Mouse (Mus musculus) neural tube, embryonic 15.5 days (tissue): Measurements from ENCODE around the gene Nr1h2. TPM values are rescaled to one million over a fixed set of nuclear protein-coding genes. Genes with fewer than 3 reads are reported as not detected.

Experiments
- ATAC-seq: fragments of 200-750 bp; cut with Nextera tagmentation; 2 replicates; pipeline ENCODE4 v1.8.0; 2017; ENCODE audit warnings: mild to moderate bottlenecking, moderate TSS enrichment, moderate library complexity; ENCODE audit not compliant: low FRiP score
- H3K27ac ChIP-seq: fragments of 300-500 bp; sonication (generic); replicated peaks from 2 replicates; pipeline ENCODE4 v1.5.1; 2015; ENCODE audit warnings: mild to moderate bottlenecking, inconsistent platforms
- H3K27me3 ChIP-seq: fragments of 300-500 bp; sonication (generic); replicated peaks from 2 replicates; pipeline ENCODE4 v1.6.1; 2015; ENCODE audit warnings: inconsistent platforms
- H3K36me3 ChIP-seq: fragments of 300-500 bp; sonication (generic); 2 replicates; pipeline ENCODE4 v1.6.1; 2015; ENCODE audit warnings: inconsistent platforms
- H3K4me1 ChIP-seq: fragments of 300-500 bp; sonication (generic); 2 replicates; pipeline ENCODE4 v1.6.1; 2015; ENCODE audit warnings: inconsistent platforms
- H3K4me2 ChIP-seq: fragments of 300-500 bp; sonication (generic); 2 replicates; pipeline ENCODE4 v1.6.1; 2015; ENCODE audit warnings: inconsistent platforms, mild to moderate bottlenecking, moderate library complexity
- H3K4me3 ChIP-seq: fragments of 300-500 bp; sonication (generic); replicated peaks from 2 replicates; pipeline ENCODE4 v1.5.1; 2015; ENCODE audit warnings: mild to moderate bottlenecking, inconsistent platforms
- H3K9ac ChIP-seq: fragments of 300-500 bp; sonication (generic); replicated peaks from 2 replicates; pipeline ENCODE4 v1.6.1; 2015; ENCODE audit warnings: mild to moderate bottlenecking, inconsistent platforms
- H3K9me3 ChIP-seq: fragments of 300-500 bp; sonication (generic); replicated peaks from 2 replicates; pipeline ENCODE4 v1.6.1; 2016; ENCODE audit warnings: inconsistent platforms
- WGBS: fragments of 180-500 bp; shearing (Covaris S2); methylation state at CpG from one replicate; pipeline ENCODE4 v1.1.7; 2015; ENCODE audit warnings: mixed read lengths; 5-methylcytosine and 5-hydroxymethylcytosine counted together
- polyA plus RNA-seq: library from polyadenylated mRNA; unstranded; fragments of >200 nt; fragmentation: Nextera tagmentation; extraction: Ambion mirVana; gene quantifications from 2 replicates; pipeline ENCODE4 v1.2.1, GENCODE M21; 2015

Gene Nr1h2
- polyA plus RNA-seq, 1 experiment from 2014 or later = 54.0 TPM

DNA sequence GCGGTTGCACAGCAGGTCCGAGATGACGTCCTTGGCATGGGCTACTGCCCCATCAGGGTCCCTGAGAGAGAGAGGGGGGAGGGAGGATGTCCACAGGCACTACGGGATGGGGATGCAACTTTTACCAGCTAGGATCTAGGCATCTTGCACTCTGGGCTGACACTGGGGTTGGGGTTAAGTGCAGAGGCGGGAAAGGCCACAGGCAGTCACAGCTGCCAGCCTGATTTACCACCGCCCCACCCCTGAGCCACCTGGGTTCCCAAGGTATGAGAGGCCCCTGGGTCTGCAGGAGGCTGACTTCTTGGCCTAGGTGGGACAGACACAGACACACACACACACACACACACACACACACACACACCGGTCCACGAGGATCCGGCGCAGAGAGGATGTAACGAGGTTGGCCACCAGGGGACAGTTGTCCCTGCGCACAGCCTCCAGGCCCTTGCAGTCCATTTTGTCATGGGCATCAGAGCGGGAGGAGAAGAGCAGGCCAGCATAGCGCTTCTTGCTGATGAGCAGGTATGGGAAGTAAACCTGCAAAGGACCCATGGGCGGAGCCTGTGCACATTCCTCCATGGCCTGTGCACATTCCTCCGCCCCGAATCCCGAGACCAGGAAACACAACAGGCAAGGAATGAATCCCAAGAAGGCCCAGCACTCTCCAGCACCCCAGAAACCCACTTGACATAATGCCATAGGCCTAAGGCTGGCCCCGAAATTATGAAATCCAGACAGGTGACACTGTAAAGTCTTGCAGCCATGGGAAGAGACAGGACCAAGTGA is 18.9 kb downstream of the Nr1h2 start:
- H3K36me3 ChIP-seq = peaks cover 7% of the 10 kb centered on the region
- H3K27ac ChIP-seq = no peak overlapping the region
- WGBS = 88% methylated on average over 19 of the region's 19 CpGs

DNA sequence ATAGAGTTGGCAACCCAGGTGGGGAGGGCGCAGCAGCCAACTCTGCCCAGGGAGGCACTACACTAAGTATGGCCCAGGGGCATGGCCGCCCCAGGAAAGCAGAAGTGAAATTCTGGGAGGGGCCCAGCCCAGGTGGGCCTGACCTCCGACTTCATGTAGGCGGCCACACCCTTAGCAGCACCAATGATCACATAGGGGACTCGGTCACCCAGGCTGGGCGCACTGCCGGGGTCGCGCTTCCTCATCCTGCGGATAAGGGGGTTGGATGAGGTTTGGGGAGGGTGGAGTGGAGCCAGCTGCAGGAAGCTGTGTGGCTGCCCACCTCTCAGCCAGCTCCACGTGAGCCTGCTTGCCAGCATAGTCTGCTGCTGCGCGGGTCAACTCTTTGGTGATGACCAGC is 19.5 kb downstream of the Nr1h2 start:
- Histone ChIP-seq H3K27me3 (peaks cover 8% of the 10 kb centered on the region), H3K4me1 (no peaks in the 10 kb centered on the region), H3K9me3 (no peaks in the 10 kb centered on the region), H3K4me3 (no peak overlapping the region), H3K9ac (no peak overlapping the region), H3K36me3 (peaks cover 7% of the 10 kb centered on the region), H3K4me2 (no peak overlapping the region), H3K27ac (no peak overlapping the region)
- ATAC-seq = no peak
- WGBS = 93% methylated on average over 13 of the region's 13 CpGs

More for the DNA sequence above, 18.9 kb downstream of the Nr1h2 start:
- no peak for ATAC-seq
- no peak overlapping the region for H3K9ac ChIP-seq
- H3K27me3 ChIP-seq = peaks cover 5% of the 10 kb centered on the region; the same call in 1 of the 2 replicates
- no peak overlapping the region for H3K4me3 ChIP-seq
- H3K4me1 ChIP-seq = no peaks in the 10 kb centered on the region
- no peak overlapping the region for H3K4me2 ChIP-seq
- no peaks in the 10 kb centered on the region for H3K9me3 ChIP-seq

DNA sequence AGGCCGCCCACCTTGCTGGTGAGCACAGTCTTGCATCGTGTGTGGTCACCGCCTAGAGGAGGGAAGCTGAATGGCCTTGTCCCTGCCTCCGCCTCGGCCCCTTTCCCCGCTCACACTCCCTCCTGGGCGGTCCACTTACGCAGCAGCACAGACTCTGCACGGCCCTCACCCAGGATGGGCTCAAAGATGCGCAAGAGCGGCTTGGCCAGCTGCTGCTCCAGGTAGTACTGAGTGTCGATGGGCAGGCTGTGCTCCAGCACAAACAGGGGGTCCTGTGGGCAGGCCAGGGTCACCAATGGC is 20.1 kb downstream of the Nr1h2 start:
- Histone ChIP-seq H3K9ac (no peak overlapping the region), H3K4me1 (no peaks in the 10 kb centered on the region), H3K4me2 (no peak overlapping the region), H3K27me3 (peaks cover 13% of the 10 kb centered on the region), H3K9me3 (no peaks in the 10 kb centered on the region), H3K27ac (no peak overlapping the region), H3K4me3 (no peak overlapping the region), H3K36me3 (peaks cover 7% of the 10 kb centered on the region)
- 79% methylated on average over 12 of the region's 12 CpGs for WGBS
- ATAC-seq = no peak

DNA sequence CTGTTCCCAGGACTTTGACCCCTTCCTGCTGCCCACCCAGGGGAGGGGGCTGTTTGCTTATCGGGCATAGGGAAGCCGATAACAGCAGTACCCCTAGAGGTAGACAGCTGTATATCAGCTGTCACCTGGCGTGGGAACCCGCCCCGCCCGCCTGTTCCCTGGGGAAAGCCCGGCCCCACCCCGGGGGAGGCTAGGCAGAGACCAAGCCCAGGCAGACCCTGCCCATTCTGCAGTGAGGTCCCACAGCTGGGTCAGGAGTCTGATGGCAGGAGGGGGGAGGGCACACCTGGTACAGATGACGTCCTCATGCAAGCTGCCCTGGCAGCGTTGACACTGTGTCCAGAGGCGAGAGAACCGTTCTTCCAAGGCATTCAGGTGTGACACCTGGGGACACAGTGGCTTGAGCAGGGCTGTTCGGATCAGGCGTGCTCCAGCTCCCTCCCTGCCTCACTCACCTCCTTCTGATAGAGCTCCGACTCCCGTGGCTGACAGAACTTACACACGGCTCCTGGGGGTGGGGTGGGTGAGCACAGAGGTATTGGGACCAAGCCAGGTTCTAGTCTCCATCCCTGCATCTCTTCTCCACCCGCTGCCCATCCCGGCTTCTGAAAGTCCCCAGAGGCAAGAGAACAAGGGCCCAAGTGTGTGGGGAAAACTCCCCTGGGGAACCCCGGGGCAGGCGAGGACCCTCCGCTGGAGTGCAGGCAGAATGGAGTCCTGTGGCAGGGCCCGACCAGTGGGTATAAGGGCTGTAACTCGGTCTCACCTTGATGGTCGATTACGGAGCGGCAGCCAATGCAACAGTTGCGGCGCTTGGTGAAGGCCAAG is 20.6 kb downstream of the Nr1h2 start:
- Histone ChIP-seq H3K4me2 (no peak overlapping the region), H3K4me3 (no peak overlapping the region), H3K4me1 (peaks cover under 1% of the 10 kb centered on the region), H3K9ac (no peak overlapping the region), H3K36me3 (peaks cover 7% of the 10 kb centered on the region), H3K9me3 (no peaks in the 10 kb centered on the region), H3K27me3 (peaks cover 19% of the 10 kb centered on the region), H3K27ac (no peak overlapping the region)
- ATAC-seq = no peak
- WGBS = 89% methylated on average over 29 of the region's 29 CpGs

DNA sequence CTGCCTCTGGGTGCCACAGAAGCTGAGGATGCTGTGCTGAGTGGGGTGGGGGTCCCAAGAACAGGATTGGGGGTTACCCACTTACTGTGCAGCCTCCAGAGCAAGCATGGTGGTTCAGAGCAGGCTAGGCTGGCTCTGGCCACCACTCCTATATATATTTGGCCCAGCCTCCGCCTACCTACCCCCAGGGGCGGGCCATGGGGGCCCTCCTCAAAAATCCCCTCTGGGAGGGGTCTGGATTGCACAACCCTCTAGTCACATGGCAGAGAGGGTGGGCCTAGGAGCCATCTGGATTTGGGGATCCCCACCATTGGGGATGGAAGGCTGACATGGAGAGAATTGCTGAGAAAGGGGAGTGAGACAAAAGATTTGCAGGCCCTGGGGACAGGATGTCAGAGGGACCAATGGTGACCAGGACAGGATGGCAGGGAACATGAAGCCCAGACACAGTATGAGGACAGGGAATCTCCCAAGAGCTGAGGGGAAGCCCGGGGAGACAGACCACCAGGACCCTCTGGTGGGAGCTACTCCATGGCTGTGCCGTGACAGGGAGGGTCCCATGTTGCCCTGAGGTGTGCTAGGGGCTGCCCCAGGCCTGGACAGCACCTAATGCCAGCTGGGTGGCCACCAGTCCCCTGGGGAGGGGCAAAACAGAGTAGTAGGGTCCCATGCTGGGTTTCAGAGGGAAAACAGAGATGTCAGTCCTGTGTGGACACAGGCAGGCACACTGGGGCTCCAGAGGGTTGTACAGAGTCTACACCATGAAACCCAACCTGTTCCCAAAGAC is 21.6 kb downstream of the Nr1h2 start, which contains the start of gene Spib:
Gene Spib (minus strand): TSS at position 126 of the 787 bp plus-strand sequence.
- no peak for ATAC-seq
- WGBS = 91% methylated on average over 4 of the region's 4 CpGs
- no peak within 1 kb of the TSS for H3K27ac ChIP-seq

DNA sequence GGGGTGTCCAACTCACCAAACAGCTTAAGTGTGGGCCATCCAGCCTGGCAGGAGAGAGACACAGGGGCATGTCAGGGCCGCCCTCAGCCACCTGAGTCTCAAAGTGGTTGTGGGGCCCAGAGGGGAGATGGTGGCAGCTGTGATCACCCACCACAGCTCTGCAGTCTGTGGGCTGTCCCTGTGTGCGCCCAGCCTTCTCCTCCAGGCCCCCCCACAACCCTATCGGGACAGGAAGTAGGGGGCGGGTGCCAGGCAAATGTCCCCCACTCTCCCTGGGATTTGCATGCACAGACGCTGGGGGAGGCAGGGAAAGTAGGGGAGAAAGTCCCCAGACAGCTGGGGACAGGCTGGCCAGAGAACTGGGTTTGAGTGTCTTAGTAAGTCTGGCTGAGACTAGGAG is 22.5 kb downstream of the Nr1h2 start:
- ATAC-seq = no peak
- Histone ChIP-seq H3K4me3 (no peak overlapping the region), H3K9me3 (no peaks in the 10 kb centered on the region), H3K4me2 (no peak overlapping the region), H3K36me3 (no peaks in the 10 kb centered on the region; the same call in 1 of the 2 replicates), H3K27ac (no peak overlapping the region), H3K27me3 (peaks cover 32% of the 10 kb centered on the region), H3K4me1 (peaks cover 7% of the 10 kb centered on the region), H3K9ac (no peak overlapping the region)
- WGBS = 54% methylated on average over 5 of the region's 5 CpGs

More for the DNA sequence above, 21.6 kb downstream of the Nr1h2 start, which contains the start of gene Spib:
- Histone ChIP-seq H3K9me3 (no peaks in the 10 kb centered on the region), H3K9ac (no peak within 1 kb of the TSS), H3K4me2 (no peak within 1 kb of the TSS), H3K4me3 (no peak within 1 kb of the TSS), H3K27me3 (peaks cover 23% of the 10 kb centered on the region), H3K4me1 (peaks cover 7% of the 10 kb centered on the region), H3K36me3 (peaks cover 2% of the 10 kb centered on the region; the same call in 1 of the 2 replicates)

DNA sequence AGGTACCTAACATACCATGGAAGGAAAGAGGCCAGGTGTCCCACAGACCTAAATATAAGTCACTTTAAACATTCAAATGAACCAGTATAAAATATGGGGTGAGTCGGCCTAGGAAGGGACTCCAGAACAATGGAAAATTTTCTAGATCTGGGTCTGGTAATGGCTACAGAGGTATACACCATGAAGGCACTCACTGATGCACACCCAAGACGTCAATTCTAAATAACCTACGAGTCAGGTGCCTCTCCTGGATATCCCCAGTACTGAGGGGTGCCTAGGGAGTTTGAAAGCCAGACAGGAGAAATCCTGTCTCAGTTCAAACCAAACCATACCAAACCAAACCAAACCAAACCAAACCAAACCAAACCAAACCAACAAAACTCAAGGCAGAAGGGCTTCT is 23.2 kb downstream of the Nr1h2 start:
- Histone ChIP-seq H3K4me2 (no peak overlapping the region), H3K4me3 (no peak overlapping the region), H3K4me1 (peaks cover 8% of the 10 kb centered on the region), H3K36me3 (no peaks in the 10 kb centered on the region; the same call in 1 of the 2 replicates), H3K9ac (no peak overlapping the region), H3K27ac (no peak overlapping the region), H3K27me3 (peaks cover 36% of the 10 kb centered on the region), H3K9me3 (no peaks in the 10 kb centered on the region)
- whole genome bisulfite sequencing = 85% methylated on average over 3 of the region's 3 CpGs
- no peak for ATAC-seq

DNA sequence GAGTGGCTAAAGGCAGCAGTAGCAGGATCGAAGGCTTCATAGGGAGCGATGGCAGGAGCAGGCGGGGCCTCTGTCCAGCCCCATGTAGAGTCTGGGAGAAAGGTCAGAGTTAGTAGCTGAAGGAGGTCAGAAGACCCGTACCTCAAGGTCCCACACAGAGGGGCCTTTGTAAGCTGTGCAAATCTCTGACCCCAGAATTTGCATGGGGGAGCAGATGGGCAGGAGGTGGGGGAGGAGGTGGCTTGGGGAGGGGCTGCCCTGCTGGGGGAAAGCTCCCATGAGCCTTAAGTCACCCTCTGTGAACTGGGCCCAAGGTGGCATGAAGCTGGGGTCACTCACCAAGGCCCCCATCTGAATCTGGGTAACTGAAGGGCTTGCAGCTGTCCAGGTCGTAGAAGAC is 24.2 kb downstream of the Nr1h2 start:
- Histone ChIP-seq H3K36me3 (no peaks in the 10 kb centered on the region; the same call in 1 of the 2 replicates), H3K4me3 (no peak overlapping the region), H3K27me3 (peaks cover 46% of the 10 kb centered on the region), H3K9ac (no peak overlapping the region), H3K9me3 (no peaks in the 10 kb centered on the region), H3K27ac (no peak overlapping the region), H3K4me1 (peaks cover 17% of the 10 kb centered on the region), H3K4me2 (no peak overlapping the region)
- ATAC-seq = no peak
- 69% methylated on average over 5 of the region's 5 CpGs for WGBS

DNA sequence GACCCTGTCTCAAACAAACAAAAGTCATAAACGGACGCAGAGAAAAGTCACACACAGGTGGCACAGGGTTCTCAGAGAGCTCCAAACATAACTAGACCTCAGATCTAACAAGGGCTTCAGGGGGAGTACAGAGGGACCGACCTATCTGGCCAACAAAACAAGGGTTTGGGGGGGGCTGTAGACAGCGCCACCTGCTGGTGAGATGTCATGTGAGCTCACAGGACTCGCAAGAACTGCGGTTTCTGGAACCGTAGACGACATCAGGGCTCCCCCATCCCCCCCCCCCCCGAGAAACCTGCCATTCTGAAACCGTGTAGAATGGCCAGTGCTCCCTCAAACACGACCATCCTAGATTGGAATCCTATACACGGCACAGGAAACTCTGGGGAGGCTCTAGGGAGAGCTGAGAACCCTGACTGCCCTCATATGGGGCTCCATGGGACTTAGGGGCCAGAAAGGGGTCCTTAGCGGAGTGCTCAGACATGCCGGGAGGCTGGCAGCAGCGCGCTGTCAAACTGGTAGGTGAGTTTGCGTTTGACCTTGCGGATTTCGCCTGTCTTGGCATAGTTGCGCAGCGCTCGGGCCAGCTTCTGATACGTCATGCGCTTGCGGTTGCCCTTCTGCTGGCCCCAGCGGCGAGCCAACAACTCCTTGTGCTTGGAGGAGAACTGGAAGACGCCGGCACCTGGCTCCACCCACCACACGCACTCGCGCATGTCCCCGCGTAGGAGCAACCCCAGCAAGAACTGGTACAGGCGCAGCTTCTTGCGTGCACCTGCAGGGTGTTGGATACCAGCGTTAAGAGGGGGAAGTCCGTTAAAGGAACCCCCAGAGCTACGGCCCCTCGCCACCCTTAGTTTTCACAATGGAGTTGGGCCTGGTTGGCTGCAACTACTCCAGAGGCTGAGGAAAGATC is 26.0 kb downstream of the Nr1h2 start:
- peak; percentile 76 for ATAC-seq
- Histone ChIP-seq H3K36me3 (no peaks in the 10 kb centered on the region), H3K9me3 (no peaks in the 10 kb centered on the region), H3K9ac (peak overlapping the region; percentile 37), H3K27ac (0 out of 2 replicates have a peak overlapping the region, but pooled peaks have one; percentile 3), H3K27me3 (peaks cover 64% of the 10 kb centered on the region), H3K4me1 (peaks cover 18% of the 10 kb centered on the region), H3K4me3 (peak overlapping the region; percentile 35), H3K4me2 (peak overlapping the region; percentile 68)
- WGBS = 6% methylated on average over 40 of the region's 40 CpGs

DNA sequence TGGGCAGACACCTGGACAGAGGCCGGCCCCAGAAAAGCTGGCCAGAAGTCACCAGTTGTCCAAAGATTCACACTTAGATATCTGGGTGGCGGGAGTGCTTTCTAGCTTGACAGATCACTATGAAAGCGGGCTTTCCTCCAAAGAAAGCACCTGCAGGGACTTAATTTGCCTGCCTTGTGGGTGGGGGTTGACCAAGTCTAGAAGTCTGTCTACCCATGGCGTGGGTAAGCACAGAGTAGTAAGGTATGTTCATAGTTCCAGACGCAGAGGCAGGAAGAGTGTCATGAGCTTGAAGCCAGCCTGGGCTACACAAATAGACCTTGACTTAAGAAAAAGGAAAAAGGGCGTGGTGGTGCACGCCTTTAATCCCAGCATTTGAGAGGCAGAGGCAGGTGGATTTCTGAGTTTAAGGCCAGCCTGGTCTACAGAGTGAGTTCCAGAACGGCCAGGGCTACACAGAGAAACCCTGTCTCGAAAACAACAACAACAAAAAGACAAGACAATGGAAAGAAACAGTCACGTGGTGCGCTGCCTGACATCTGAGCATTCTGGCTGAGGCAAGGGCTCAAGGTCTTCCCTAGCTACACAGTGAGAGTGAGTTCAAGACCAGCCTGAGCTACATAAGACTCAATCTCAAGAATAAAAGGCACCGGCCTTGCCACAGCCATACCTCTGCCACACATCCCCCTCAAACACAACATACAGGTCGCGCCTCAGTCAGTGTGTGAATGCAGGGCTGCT is 27.2 kb downstream of the Nr1h2 start:
- peaks cover 74% of the 10 kb centered on the region for H3K27me3 ChIP-seq
- 91% methylated on average over 14 of the region's 14 CpGs for WGBS

More for the DNA sequence above, 27.2 kb downstream of the Nr1h2 start:
- Histone ChIP-seq H3K9ac (no peak overlapping the region), H3K27ac (no peak overlapping the region), H3K4me1 (peaks cover 19% of the 10 kb centered on the region), H3K4me3 (no peak overlapping the region), H3K9me3 (no peaks in the 10 kb centered on the region), H3K36me3 (no peaks in the 10 kb centered on the region), H3K4me2 (no peak overlapping the region)
- no peak for ATAC-seq
